Mouse (Mus musculus): ENCODE results near the gene Ano10.

The Ano10 gene

DNA sequence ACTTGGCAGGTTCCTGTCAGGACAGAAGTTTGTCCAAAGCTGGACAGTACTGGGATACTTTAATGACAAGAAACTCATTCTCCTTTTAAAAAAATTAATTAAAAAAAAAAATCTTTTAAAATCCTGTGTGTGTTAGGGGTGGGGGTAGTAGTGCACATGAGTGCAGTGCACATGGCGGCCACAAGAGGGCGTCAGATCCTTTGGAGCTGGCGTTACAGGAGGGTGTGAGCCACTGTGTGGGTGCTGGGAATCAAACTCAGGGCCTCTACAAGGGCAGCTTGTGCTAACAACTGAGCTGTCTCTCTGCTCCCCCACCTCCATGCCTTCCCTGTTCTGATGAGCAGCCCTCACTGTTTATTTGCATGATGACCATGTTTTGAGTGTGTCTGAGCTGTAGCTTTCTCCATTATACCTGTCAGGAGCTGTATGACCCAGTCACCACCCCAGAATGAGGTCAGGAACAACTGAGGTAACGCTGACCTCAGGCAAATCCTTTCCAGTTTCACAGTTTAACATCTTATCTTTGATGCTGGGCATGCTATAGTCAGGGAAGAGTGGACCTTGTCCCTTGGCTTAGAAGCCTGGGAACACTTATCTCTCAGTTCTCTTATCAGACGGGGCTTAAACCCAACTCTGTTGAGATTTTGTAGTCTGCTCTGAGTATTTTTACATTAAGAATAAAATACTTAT is 137.7 kb downstream of the Ano10 start:
- no peak for DNase-seq (ENCODE audit: low spot score)

GRCm38 (mm10) chr9:122155193-122155592 is 139.0 kb downstream of the Ano10 start:
- DNase-seq (ENCODE audit: low spot score): no peak

DNA sequence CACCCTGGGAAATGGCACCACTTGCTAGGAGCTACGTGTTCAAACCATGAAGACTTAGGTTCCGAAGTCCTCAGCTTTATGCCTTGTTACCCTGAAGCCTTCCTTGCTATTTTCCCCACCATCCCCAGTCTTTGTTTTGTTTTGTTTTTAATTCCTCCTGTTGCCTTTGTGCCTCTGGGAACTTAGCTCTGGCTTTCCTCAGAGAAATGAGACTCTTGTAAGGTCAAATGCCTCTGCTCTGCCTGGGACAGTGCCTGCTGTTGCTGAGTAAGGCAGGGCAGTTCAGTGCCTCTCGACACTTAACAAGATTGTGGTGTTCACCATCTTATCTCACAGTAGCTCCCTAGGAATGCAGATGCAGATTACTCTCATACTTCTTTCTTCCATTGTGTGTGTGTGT is 140.8 kb downstream of the Ano10 start:
- no peak for DNase-seq (ENCODE audit: low spot score)

DNA sequence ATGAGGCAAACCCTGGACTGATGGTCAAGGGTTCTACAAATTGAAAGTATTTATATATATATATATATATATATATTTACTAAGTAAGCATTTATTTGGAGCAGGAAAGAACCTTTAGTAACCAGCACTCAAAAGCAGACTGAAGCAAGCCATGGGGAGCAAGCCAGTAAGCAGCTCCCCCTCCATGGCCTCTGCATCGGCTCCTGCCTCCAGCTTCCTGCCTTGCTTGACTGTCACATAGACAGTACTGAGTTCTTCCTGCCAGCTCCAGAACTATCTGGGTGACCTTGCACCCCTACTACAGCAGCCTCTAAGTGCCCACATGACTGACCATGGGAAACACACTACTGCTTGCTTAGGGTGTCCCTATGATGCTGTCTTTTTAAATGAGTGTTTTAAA is 141.7 kb downstream of the Ano10 start:
- no peak for DNase-seq (ENCODE audit: low spot score)

DNA sequence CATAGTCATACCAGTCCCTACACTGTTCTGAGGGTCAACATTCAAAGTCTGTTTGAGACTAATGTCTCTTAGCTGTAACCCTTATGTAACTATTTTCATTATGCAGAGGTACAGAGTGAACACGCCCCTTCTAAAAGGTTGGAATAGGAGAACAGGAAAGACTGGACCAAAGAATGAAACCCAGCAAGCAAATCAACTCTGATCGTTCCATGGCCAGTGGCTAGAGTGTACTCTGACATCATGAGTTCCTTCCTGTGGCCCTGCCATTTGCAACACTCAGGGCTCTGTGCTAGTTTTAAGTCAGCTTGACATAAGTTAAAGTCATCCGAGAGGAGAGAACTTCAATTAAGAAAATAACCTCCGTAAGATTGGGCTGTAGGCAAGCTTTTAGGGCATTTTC is 142.2 kb downstream of the Ano10 start:
- no peak for DNase-seq (ENCODE audit: low spot score)

DNA sequence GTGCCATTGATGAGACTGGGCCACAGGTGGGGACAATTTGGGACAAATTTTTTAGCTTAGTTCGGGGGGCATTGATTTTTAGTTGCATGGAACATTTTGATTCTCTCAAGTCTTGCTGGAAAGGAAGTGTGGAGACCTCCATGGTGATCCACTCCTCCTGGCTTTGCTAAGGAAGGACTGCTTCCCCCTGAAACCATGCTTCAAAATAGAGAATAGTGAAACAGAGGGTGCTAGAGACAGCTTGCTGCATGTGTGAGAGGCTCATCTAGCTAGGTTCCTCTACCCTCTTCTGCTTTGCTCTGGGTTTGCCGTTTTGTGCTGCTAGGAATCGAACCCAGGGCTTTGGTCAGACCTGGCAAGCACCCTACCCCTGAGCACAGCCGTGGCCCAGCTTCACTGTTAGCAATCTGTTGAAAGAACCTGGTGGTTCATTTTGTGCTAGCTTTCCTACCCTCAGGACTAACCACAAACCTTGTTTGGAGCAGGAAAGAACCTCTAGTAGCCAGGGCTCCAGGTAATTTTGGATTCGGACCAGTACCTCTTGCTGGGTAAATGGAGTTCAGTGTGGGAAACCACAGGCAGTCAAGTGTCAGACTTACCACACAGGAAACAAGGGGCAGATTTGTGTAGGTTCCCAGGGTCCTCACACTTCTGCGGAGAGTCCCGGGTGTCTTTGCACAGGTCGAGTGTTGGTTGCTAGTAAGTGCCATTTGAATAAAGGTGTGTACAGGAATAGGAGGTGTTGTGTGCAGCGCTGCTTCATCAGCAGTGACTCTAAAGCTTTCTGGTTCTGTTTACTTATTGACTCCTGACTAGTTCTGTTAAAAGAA is 144.0 kb downstream of the Ano10 start:
- peak; percentile 57 for DNase-seq (ENCODE audit: low spot score)

- DNase-seq (ENCODE audit: low spot score): no peak
Observed at GRCm38 (mm10) chr9:122148356-122148755, 145.9 kb downstream of the Ano10 start.

DNA sequence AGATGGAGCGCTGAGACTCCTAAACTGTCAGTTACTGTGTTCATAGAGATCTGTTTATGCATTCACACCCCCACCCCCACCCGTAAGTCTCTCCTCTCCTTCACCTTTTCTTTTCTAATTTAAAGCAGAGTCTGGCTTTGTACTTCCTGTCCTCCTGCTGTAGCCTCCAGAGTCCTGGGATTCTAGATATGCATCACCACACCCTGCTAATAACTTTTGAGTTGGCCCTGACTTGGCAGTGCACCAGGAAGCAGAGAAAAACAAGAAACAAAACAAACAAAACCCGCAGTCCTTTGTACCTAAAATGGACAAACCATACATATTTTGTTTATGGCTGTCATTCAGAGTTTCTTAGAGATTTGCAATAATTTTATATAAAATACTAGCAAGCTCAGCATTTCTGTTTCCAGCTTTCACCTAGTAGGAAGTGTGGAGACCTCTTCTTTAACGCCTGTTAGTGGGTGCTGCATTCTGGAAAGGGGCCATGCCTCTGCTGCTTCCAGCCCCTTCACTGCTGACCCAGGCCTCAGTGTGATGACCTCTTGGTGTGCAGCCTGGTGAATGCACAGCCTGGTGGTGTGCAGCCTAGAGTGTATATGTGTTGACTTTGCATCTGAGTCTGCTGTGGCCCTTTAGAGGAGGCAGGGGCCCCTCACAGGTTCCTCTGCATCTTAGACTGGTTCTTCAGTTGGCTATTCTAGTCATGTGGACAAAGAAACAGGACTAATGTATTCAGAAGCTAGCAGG is 147.9 kb downstream of the Ano10 start:
- DNase-seq (ENCODE audit: low spot score): no peak

DNA sequence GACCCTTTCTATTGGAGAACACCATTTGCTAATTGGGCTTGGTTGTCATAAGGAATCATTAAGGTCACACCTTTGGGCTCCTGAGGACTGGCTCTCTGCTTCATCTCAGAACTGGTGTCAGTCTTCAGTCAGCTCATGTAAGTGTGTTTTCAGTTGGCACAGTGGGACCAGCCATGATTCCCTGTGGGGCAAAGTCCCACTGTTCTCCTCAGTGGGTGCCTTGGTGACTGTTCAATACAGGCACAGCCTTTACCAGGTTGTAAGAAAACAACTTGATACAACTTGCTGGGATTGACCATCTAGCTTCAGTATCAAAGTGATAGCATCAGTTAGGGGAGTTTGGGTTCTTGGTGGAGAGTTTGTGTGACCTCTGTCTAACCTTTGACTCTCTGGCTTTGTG is 148.5 kb downstream of the Ano10 start:
- no peak for DNase-seq (ENCODE audit: low spot score)

GRCm38 (mm10) chr9:122144776-122145175 is 149.4 kb downstream of the Ano10 start:
- DNase-seq (ENCODE audit: low spot score): no peak

- DNase-seq (ENCODE audit: low spot score): no peak
Observed at GRCm38 (mm10) chr9:122143219-122143618, 151.0 kb downstream of the Ano10 start.

DNA sequence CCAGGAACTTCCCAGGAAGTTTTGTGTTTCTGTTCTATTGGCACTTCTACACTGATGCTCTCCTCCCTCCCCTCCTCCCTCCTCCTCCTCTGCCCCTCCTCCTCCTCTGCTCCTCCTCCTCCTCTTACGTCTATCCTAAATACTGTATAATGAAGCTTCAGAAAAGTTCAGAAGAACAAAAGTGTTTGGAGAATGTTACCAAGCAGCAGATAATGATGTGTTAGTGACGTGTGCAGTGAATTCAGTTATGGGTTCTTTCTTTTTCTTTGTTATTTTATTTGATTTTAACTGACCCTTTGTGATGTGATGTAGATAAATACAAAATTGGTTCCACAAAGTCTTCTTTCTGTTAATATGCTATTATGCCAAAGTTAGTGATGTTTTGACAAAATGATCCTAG is 155.0 kb downstream of the Ano10 start:
- DNase-seq (ENCODE audit: low spot score): no peak

DNA sequence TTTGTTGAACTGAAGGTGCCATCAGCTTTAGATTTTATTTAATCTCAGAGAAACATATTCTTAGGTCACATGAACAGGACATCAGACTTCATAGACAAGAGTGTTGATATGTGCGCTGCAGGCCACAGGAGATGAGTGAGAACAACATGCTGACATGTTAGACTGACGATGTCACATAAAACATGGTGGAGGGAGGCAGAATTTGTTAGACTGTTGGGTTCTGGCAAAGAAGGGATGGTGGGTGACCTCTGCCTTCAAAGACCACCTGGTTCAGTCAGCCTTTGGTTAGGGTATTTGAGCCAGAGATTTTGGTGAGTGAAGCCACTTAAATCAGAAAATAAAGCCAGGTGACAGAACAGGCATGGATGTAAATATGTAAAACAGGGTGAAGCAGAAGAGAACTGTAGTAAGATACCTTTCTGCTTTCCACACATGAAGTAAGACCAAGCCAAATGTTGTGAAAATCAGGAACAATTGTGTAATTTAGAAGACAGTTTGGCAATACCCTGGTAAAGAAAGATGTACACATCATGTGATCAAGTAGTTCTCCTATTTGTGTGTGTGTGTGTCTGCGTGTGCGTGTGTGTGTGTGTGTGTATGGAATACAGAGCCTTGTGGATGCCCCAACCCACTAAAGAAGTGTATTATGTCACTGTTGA is 155.7 kb downstream of the Ano10 start:
- no peak for DNase-seq (ENCODE audit: low spot score)

- DNase-seq (ENCODE audit: low spot score): no peak
Observed at GRCm38 (mm10) chr9:122137960-122138359, 156.3 kb downstream of the Ano10 start.

GRCm38 (mm10) chr9:122135885-122136170 is 158.4 kb downstream of the Ano10 start:
- DNase-seq (ENCODE audit: low spot score): no peak

- DNase-seq (ENCODE audit: low spot score): no peak
Observed at GRCm38 (mm10) chr9:122135095-122135884, 158.9 kb downstream of the Ano10 start.

GRCm38 (mm10) chr9:122132145-122132544 is 162.1 kb downstream of the Ano10 start:
- DNase-seq (ENCODE audit: low spot score): no peak

GRCm38 (mm10) chr9:122130666-122131065 is 163.6 kb downstream of the Ano10 start:
- DNase-seq (ENCODE audit: low spot score): no peak

DNA sequence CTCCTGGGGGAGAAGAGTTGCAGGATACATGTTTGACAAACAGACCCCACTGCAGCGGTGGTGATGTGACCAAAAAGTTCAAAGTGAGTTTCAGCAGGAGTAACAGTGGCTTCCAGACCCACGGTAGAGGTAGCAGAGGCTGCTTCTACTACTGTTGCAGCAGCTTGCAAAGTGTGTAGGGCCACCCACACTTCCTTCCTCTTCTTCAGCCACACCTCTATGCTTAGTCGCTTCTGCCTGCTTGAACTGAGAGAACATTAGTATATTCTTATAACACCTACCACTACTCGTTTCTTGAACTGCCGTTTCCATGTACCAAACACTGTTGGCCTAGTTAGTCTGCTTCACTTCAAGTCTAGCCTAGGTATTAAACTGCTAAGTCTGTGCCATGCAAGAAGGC is 165.5 kb downstream of the Ano10 start:
- DNase-seq (ENCODE audit: low spot score): peak; percentile 57

GRCm38 (mm10) chr9:122127271-122127785 is 166.9 kb downstream of the Ano10 start:
- no peak for DNase-seq (ENCODE audit: low spot score)

GRCm38 (mm10) chr9:122126790-122127189 is 167.4 kb downstream of the Ano10 start:
- DNase-seq (ENCODE audit: low spot score): no peak

Measured in lung, postnatal 25 days (tissue).